Mouse (Mus musculus): Measurements from ENCODE around the gene Cracr2b. TPM values are rescaled to one million over a fixed set of nuclear protein-coding genes. Genes with fewer than 3 reads are reported as not detected.

Cracr2b gene
- polyA plus RNA-seq, 1 experiment from 2014 or later = 8.3 TPM

Other genes with a start within 250 kb of the Cracr2b start
- gene Lmntd2, start 247.0 kb upstream of the Cracr2b start, polyA plus RNA-seq (2016; fragmentation: Nextera tagmentation; extraction: Ambion mirVana) = 4.9 and 5.3 TPM in 2 replicates
- 54.5 and 56.0 TPM in 2 replicates for gene Rassf7, start 245.2 kb upstream of the Cracr2b start, polyA plus RNA-seq (2016; fragmentation: Nextera tagmentation; extraction: Ambion mirVana)
- gene Phrf1, start 232.3 kb upstream of the Cracr2b start, polyA plus RNA-seq (2016; fragmentation: Nextera tagmentation; extraction: Ambion mirVana) = 114 and 124 TPM in 2 replicates
- gene Irf7, start 194.6 kb upstream of the Cracr2b start, polyA plus RNA-seq (2016; fragmentation: Nextera tagmentation; extraction: Ambion mirVana) = 0.34 TPM in 2 replicates
- gene Cdhr5, start 184.3 kb upstream of the Cracr2b start, polyA plus RNA-seq (2016; fragmentation: Nextera tagmentation; extraction: Ambion mirVana) = 0.10 and 0.17 TPM in 2 replicates
- 8.8 and 9.6 TPM in 2 replicates for gene Sct, start 182.0 kb upstream of the Cracr2b start, polyA plus RNA-seq (2016; fragmentation: Nextera tagmentation; extraction: Ambion mirVana)
- 0.60 and 0.86 TPM in 2 replicates for gene Drd4, start 169.1 kb upstream of the Cracr2b start, polyA plus RNA-seq (2016; fragmentation: Nextera tagmentation; extraction: Ambion mirVana)
- gene Deaf1, start 133.4 kb upstream of the Cracr2b start, polyA plus RNA-seq (2016; fragmentation: Nextera tagmentation; extraction: Ambion mirVana) = 57.9 and 65.0 TPM in 2 replicates
- 44.9 and 49.0 TPM in 2 replicates for gene Tmem80, start 133.4 kb upstream of the Cracr2b start, polyA plus RNA-seq (2016; fragmentation: Nextera tagmentation; extraction: Ambion mirVana)
- gene Eps8l2, start 122.2 kb upstream of the Cracr2b start, polyA plus RNA-seq (2016; fragmentation: Nextera tagmentation; extraction: Ambion mirVana) = 12.1 and 13.0 TPM in 2 replicates
- 297 and 299 TPM in 2 replicates for gene Taldo1, start 68.9 kb upstream of the Cracr2b start, polyA plus RNA-seq (2016; fragmentation: Nextera tagmentation; extraction: Ambion mirVana)
- 48.5 and 50.8 TPM in 2 replicates for gene Gatd1, start 47.0 kb upstream of the Cracr2b start, polyA plus RNA-seq (2016; fragmentation: Nextera tagmentation; extraction: Ambion mirVana)
- gene Cend1, start 31.6 kb upstream of the Cracr2b start, polyA plus RNA-seq (2016; fragmentation: Nextera tagmentation; extraction: Ambion mirVana) = 7.7 and 8.4 TPM in 2 replicates
- 49.3 and 52.2 TPM in 2 replicates for gene Slc25a22, start 23.2 kb upstream of the Cracr2b start, polyA plus RNA-seq (2016; fragmentation: Nextera tagmentation; extraction: Ambion mirVana)
- 24.9 and 26.0 TPM in 2 replicates for gene Pidd1, start 17.1 kb upstream of the Cracr2b start, polyA plus RNA-seq (2016; fragmentation: Nextera tagmentation; extraction: Ambion mirVana)
- gene Rplp2, start 13.7 kb upstream of the Cracr2b start, polyA plus RNA-seq (2016; fragmentation: Nextera tagmentation; extraction: Ambion mirVana) = 1,198 and 1,200 TPM in 2 replicates
- 13.2 and 14.3 TPM in 2 replicates for gene Pnpla2, start 5.9 kb upstream of the Cracr2b start, polyA plus RNA-seq (2016; fragmentation: Nextera tagmentation; extraction: Ambion mirVana)
- 20.6 and 22.4 TPM in 2 replicates for gene Cd151, start 6.3 kb downstream of the Cracr2b start, polyA plus RNA-seq (2016; fragmentation: Nextera tagmentation; extraction: Ambion mirVana)
- gene Polr2l, start 14.0 kb downstream of the Cracr2b start, polyA plus RNA-seq (2016; fragmentation: Nextera tagmentation; extraction: Ambion mirVana) = 84.0 and 86.0 TPM in 2 replicates
- gene Tspan4, start 14.1 kb downstream of the Cracr2b start, polyA plus RNA-seq (2016; fragmentation: Nextera tagmentation; extraction: Ambion mirVana) = 32.6 and 34.2 TPM in 2 replicates
- gene Chid1, start 78.8 kb downstream of the Cracr2b start, polyA plus RNA-seq (2016; fragmentation: Nextera tagmentation; extraction: Ambion mirVana) = 23.8 and 24.3 TPM in 2 replicates
- gene Ap2a2, start 101.1 kb downstream of the Cracr2b start, polyA plus RNA-seq (2016; fragmentation: Nextera tagmentation; extraction: Ambion mirVana) = 98.1 and 99.2 TPM in 2 replicates
- 0.11 and 0.14 TPM in 2 replicates for gene Muc6, start 194.2 kb downstream of the Cracr2b start, polyA plus RNA-seq (2016; fragmentation: Nextera tagmentation; extraction: Ambion mirVana)
- 0.26 and 0.36 TPM in 2 replicates for gene Muc2, start 229.2 kb downstream of the Cracr2b start, polyA plus RNA-seq (2016; fragmentation: Nextera tagmentation; extraction: Ambion mirVana)

Data from embryonic facial prominence, embryonic 10.5 days (tissue).